Mouse (Mus musculus): Measurements from ENCODE around the gene Ankib1.

Ankib1 gene

DNA sequence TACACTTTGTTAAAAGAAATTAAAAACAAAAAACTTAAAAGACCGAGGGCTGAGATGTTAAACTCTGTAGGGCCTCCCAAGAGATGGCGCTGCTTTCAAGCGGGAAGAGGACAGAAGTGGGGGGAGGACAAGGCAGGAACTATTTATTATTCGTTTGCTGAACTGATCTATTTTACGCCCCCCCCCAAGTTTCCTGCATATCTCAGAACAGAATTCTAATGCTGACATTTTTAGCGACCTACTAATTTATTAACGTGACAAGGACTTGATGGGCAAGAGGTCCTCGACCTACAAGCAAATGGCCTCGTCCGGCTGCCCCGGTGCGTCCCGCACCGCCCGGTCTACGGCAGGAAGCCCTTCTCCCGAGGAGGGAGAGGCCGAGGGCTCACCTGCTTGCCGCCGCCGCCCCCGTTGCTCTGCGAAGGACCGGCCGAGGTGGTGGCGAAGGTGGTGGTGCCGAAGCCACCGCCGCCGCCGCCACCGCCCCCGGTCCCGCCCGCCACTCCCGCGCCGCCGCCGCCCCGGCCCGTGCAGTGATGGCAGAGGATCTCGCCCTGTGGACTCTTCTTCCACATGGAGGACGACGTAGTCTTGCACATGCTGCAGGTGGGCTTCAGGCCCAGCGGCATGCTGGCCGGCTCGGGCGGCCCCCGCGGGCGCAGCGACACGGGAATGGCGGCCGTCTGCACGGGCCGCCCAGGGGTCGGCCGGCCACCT lies 155.6 kb downstream of the Ankib1 start:
- peak; percentile 36 for DNase-seq (ENCODE audit: low read depth, low spot score)

DNA sequence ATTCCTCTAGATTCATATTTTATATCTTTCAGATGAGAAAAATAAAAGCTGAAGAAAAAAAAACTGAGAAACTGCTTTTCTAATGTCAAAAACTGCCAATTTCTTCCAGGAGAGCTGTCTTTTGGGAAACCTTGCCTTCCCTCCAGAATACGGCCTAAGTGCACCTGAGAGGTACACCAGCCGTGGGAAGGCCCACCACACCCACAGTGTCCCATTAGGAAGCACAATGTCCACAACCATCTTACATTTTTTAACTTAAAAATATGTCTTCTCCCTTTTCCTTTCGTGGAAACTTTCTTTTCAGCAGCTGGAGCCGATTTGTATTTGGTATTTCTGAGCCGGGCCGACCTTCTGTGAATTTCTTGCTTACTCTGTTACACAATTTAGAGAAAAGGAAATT lies 156.2 kb downstream of the Ankib1 start:
- no peak for DNase-seq (ENCODE audit: low read depth, low spot score)

DNA sequence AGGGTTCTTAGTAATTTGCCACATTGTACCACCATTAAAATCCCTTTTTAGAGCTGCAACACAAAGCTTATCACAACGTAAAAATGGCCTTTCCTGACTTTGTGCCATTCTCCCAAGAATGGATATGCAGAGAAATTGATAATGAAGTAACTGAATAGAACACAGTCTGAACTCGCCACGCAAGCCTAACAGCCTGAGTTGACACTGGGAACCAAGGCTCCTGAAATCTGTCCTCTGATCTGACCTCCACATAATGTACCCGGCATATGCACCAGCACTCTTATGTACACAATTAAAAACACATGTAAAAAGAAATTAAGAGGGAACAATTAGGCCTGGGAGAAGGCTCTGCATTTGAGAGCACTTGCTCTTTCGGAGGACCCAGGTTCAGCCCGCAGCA lies 157.4 kb downstream of the Ankib1 start:
- DNase-seq (ENCODE audit: low read depth, low spot score) = no peak

DNA sequence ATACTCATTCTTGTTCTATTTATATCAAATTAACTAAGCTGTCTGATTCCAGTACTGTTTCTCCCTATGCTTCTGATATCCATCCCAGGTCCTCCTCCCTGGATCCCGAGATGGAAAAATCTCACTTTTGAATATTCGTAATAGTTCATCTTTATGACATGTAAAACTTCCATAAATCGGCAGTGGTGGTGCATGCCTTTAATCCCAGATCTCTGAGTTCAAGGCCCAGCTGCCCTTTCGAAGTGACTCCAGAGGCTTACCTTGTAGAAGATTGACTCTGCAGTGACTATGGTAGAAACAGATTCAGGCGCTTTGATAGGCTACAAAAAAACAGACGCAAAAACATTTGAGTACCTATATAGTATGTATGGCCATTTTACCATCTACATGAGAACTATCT lies 158.1 kb downstream of the Ankib1 start:
- no peak for DNase-seq (ENCODE audit: low read depth, low spot score)

Data from embryo, embryonic 11.5 days (tissue).